Mouse (Mus musculus): ENCODE measurements around the gene Epn1. TPM values are rescaled to one million over a fixed set of nuclear protein-coding genes. Genes with fewer than 3 reads are reported as not detected.
A peak's percentile ranks its signal among the peaks of the same experiment; 100 is the strongest.
"Not testable (repeated sequence)": the region's sequence is repeated elsewhere in the genome, so short reads cannot be mapped to it uniquely, and the experiment has no call there.

Epn1 gene
- total RNA-seq, 1 experiment = 51.8 TPM

GRCm38 (mm10) chr7:5074984-5075383, 5.1 kb upstream of the Epn1 start:
- no peak overlapping the region for H3K4me3 ChIP-seq (ENCODE audit: insufficient read depth in 1 of 2, low read depth in 1 of 2, low read length in 2 of 2, poor library complexity in 1 of 2, severe bottlenecking in 1 of 2)
- H3K36me3 ChIP-seq (ENCODE audit: control insufficient read depth, insufficient read depth, low read length, poor library complexity, severe bottlenecking) = peaks cover 68% of the 10 kb centered on the region
- no peak for TF ChIP-seq ZC3H11A (IDR thresholded peaks at IDR 0.05; ENCODE audit: borderline replicate concordance, low read depth, low read length)
- TF ChIP-seq HCFC1 (IDR thresholded peaks at IDR 0.05; ENCODE audit: borderline replicate concordance, insufficient read depth, low read length) = no peak
- no peak for TF ChIP-seq ZNF384 (IDR thresholded peaks at IDR 0.05; ENCODE audit: low read depth, low read length)
- no peak for TF ChIP-seq CHD2 (IDR thresholded peaks at IDR 0.05; ENCODE audit: low read depth, low read length)
- TF ChIP-seq MAFK (IDR thresholded peaks at IDR 0.05; ENCODE audit: insufficient read depth, low read depth, low read length) = no peak
- peaks cover 0 to 3% of the 10 kb centered on the region in 2 experiments; a peak in 2 of 4 replicates for H3K4me1 ChIP-seq (ENCODE audit: control insufficient read depth in 2 of 2, insufficient read depth in 2 of 2, low read length in 2 of 2, poor library complexity in 1 of 2)
- in situ Hi-C loops (cut with MboI; ENCODE audit: low sequenced_read_pairs in 2 of 2, unreplicated experiment in 2 of 2) = no loop called here
- H3K27ac ChIP-seq (ENCODE audit: insufficient read depth, low read depth, low read length, poor library complexity, severe bottlenecking) = no peak overlapping the region
- no peak for DNase-seq (ENCODE audit: low read depth, low spot score)
- H3K9ac ChIP-seq (ENCODE audit: insufficient read depth, low read depth, low read length, poor library complexity, severe bottlenecking) = no peak overlapping the region
- H3K9me3 ChIP-seq (ENCODE audit: control insufficient read depth, insufficient read depth, low read depth, low read length) = no peaks in the 10 kb centered on the region

GRCm38 (mm10) chr7:5076931-5077330, 3.1 kb upstream of the Epn1 start:
- Histone ChIP-seq H3K9ac (ENCODE audit: insufficient read depth, low read depth, low read length, poor library complexity, severe bottlenecking) (no peak overlapping the region), H3K36me3 (ENCODE audit: control insufficient read depth, insufficient read depth, low read length, poor library complexity, severe bottlenecking) (peaks cover 50% of the 10 kb centered on the region), H3K4me3 (ENCODE audit: insufficient read depth in 1 of 2, low read depth in 1 of 2, low read length in 2 of 2, poor library complexity in 1 of 2, severe bottlenecking in 1 of 2) (no peak overlapping the region), H3K27ac (ENCODE audit: insufficient read depth, low read depth, low read length, poor library complexity, severe bottlenecking) (no peak overlapping the region), H3K4me1 (ENCODE audit: control insufficient read depth in 2 of 2, insufficient read depth in 2 of 2, low read length in 2 of 2, poor library complexity in 1 of 2) (peaks cover 2 to 3% of the 10 kb centered on the region in 2 experiments; a peak in 2 of 4 replicates), H3K9me3 (ENCODE audit: control insufficient read depth, insufficient read depth, low read depth, low read length) (no peaks in the 10 kb centered on the region)
- DNase-seq (ENCODE audit: low read depth, low spot score) = no peak
- in situ Hi-C loops (cut with MboI; ENCODE audit: low sequenced_read_pairs in 2 of 2, unreplicated experiment in 2 of 2) = no loop called here
- 0 out of 2 replicates have a peak, but pooled peaks have one; percentile 26 for TF ChIP-seq MAFK (IDR thresholded peaks at IDR 0.05; ENCODE audit: insufficient read depth, low read depth, low read length)
- no peak for TF ChIP-seq HCFC1 (IDR thresholded peaks at IDR 0.05; ENCODE audit: borderline replicate concordance, insufficient read depth, low read length)

DNA sequence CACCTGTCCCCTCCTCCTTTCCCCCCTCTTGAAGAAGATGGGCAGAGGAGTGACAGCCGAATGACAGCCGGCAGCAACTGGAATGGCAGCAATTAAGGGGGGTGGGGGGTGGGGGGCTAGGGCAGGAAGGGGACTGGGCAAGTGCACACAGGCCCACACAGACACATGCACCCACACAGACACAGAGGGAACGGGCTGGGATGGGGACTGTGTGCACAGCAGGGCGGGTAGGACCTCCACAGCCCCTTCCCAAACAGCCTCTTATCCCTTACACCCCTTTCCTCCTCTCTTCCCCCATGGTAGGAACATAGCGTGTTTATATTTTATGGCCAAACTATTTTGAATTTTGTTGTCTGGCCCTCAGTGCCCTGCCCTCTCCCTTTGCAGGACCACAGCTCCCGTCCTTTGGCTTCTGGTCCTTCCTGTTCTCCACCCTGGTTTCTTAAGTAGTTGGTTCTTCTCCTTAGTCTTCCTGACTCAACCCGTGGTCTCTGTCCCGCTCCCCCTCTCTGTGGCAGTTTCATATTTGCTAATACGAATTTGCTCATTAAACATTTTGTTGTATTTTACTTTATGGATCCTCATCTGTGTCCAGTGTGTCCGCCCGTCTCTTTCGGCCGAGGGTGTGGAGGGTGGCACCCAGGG, 548 bp upstream of the Epn1 start:
- DNase-seq (ENCODE audit: low read depth, low spot score); H3K9me3 ChIP-seq (ENCODE audit: control insufficient read depth, insufficient read depth, low read depth, low read length); in situ Hi-C loops (cut with MboI; ENCODE audit: low sequenced_read_pairs in 2 of 2, unreplicated experiment in 2 of 2); H3K4me1 ChIP-seq (ENCODE audit: control insufficient read depth in 2 of 2, insufficient read depth in 2 of 2, low read length in 2 of 2, poor library complexity in 1 of 2): not testable (repeated sequence)
- Histone ChIP-seq H3K9ac (ENCODE audit: insufficient read depth, low read depth, low read length, poor library complexity, severe bottlenecking) (peak overlapping the region; percentile 66), H3K36me3 (ENCODE audit: control insufficient read depth, insufficient read depth, low read length, poor library complexity, severe bottlenecking) (peaks cover 44% of the 10 kb centered on the region), H3K27ac (ENCODE audit: insufficient read depth, low read depth, low read length, poor library complexity, severe bottlenecking) (peak overlapping the region; percentile 70; the same call in 1 of the 2 replicates), H3K4me3 (ENCODE audit: insufficient read depth in 1 of 2, low read depth in 1 of 2, low read length in 2 of 2, poor library complexity in 1 of 2, severe bottlenecking in 1 of 2) (peak overlapping the region; percentile 59 to 97; a peak in 3 of 4 replicates)

DNA sequence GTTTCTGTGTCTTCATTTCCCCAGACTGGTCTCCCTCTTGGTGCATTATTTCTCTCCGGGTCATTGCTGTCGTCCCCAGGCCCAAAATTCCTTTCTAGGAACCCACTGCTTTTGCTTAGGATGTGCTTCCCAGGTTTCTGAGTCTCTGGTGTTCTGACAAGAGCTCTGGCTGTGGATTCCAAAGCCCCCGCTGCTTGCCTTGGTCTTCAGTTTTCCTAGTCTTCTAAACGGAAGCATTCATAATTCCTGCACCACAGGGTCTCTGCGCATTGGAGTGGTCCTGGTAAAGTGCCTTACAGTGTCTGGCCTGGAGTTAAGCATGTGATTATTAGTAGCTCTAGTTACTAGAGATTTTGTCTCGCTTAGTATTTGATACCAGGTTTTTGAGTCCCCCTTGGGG, 780 bp downstream of the Epn1 start:
- Histone ChIP-seq H3K9ac (ENCODE audit: insufficient read depth, low read depth, low read length, poor library complexity, severe bottlenecking) (peak overlapping the region; percentile 91), H3K9me3 (ENCODE audit: control insufficient read depth, insufficient read depth, low read depth, low read length) (no peaks in the 10 kb centered on the region), H3K4me1 (ENCODE audit: control insufficient read depth in 2 of 2, insufficient read depth in 2 of 2, low read length in 2 of 2, poor library complexity in 1 of 2) (peaks cover 2 to 3% of the 10 kb centered on the region in 2 experiments; a peak in 1 of 4 replicates), H3K36me3 (ENCODE audit: control insufficient read depth, insufficient read depth, low read length, poor library complexity, severe bottlenecking) (peaks cover 42% of the 10 kb centered on the region), H3K4me3 (ENCODE audit: insufficient read depth in 1 of 2, low read depth in 1 of 2, low read length in 2 of 2, poor library complexity in 1 of 2, severe bottlenecking in 1 of 2) (peak overlapping the region; percentile 81 to 97), H3K27ac (ENCODE audit: insufficient read depth, low read depth, low read length, poor library complexity, severe bottlenecking) (no peak overlapping the region; the same call in 1 of the 2 replicates)
- DNase-seq (ENCODE audit: low read depth, low spot score) = no peak
- in situ Hi-C loops (cut with MboI; ENCODE audit: low sequenced_read_pairs in 2 of 2, unreplicated experiment in 2 of 2) = no loop called here
- TF ChIP-seq ZNF384 (IDR thresholded peaks at IDR 0.05; ENCODE audit: low read depth, low read length) = no peak

- in situ Hi-C loops (cut with MboI; ENCODE audit: low sequenced_read_pairs in 2 of 2, unreplicated experiment in 2 of 2) = no loop called here
- Histone ChIP-seq H3K4me1 (ENCODE audit: control insufficient read depth in 2 of 2, insufficient read depth in 2 of 2, low read length in 2 of 2, poor library complexity in 1 of 2) (peaks cover 2% of the 10 kb centered on the region in 2 experiments; a peak in 1 of 4 replicates), H3K9me3 (ENCODE audit: control insufficient read depth, insufficient read depth, low read depth, low read length) (no peaks in the 10 kb centered on the region), H3K36me3 (ENCODE audit: control insufficient read depth, insufficient read depth, low read length, poor library complexity, severe bottlenecking) (peaks cover 42% of the 10 kb centered on the region), H3K9ac (ENCODE audit: insufficient read depth, low read depth, low read length, poor library complexity, severe bottlenecking) (no peak overlapping the region; the same call in 1 of the 2 replicates), H3K27ac (ENCODE audit: insufficient read depth, low read depth, low read length, poor library complexity, severe bottlenecking) (no peak overlapping the region; the same call in 1 of the 2 replicates), H3K4me3 (ENCODE audit: insufficient read depth in 1 of 2, low read depth in 1 of 2, low read length in 2 of 2, poor library complexity in 1 of 2, severe bottlenecking in 1 of 2) (peak overlapping the region in 1 of 2 experiments; percentile 81; a peak in 3 of 4 replicates)
- no peak for DNase-seq (ENCODE audit: low read depth, low spot score)
- TF ChIP-seq CHD2 (IDR thresholded peaks at IDR 0.05; ENCODE audit: low read depth, low read length) (no peak), ZC3H11A (IDR thresholded peaks at IDR 0.05; ENCODE audit: borderline replicate concordance, low read depth, low read length) (no peak), ZNF384 (IDR thresholded peaks at IDR 0.05; ENCODE audit: low read depth, low read length) (no peak), HCFC1 (IDR thresholded peaks at IDR 0.05; ENCODE audit: borderline replicate concordance, insufficient read depth, low read length) (no peak), MAFK (IDR thresholded peaks at IDR 0.05; ENCODE audit: insufficient read depth, low read depth, low read length) (no peak)
Observed at GRCm38 (mm10) chr7:5081241-5081640, 1.2 kb downstream of the Epn1 start.
